Mouse (Mus musculus): Measurements from ENCODE around the gene Dock10. TPM values are rescaled to one million over a fixed set of nuclear protein-coding genes. Genes with fewer than 3 reads are reported as not detected.

Gene Dock10
- polyA plus RNA-seq, 2 experiments: 3.5 to 3.6 TPM

GRCm38 (mm10) chr1:80643866-80644451 lies 114.4 kb downstream of the Dock10 start:
- Histone ChIP-seq H3K9me3 (ENCODE audit: control insufficient read depth, low read length) (no peaks in the 10 kb centered on the region), H3K4me2 (ENCODE audit: low read depth) (no peak overlapping the region), H3K4me3 (ENCODE audit: insufficient read depth in 1 of 2, low read depth in 2 of 2, low read length in 2 of 2) (no peak overlapping the region), H3K9ac (replicated peaks) (no peak overlapping the region), H3K27me3 (ENCODE audit: control insufficient read depth, insufficient read depth, low read length) (no peaks in the 10 kb centered on the region), H3K27ac (no peak overlapping the region), H3K36me3 (replicated peaks; ENCODE audit: control insufficient read depth, insufficient read depth, low read depth) (no peaks in the 10 kb centered on the region), H3K4me1 (replicated peaks; ENCODE audit: control insufficient read depth in 2 of 2, insufficient read depth in 2 of 2, low read length in 1 of 2) (peaks cover 0 to 2% of the 10 kb centered on the region in 2 experiments; a peak in 1 of 4 replicates)
- no peak for DNase-seq (ENCODE audit: low read depth in 3 of 3, low spot score in 3 of 3)
- ATAC-seq (ENCODE audit: insufficient read depth): no peak
- WGBS (ENCODE audit: insufficient replicate concordance): 36% methylated on average over 4 of the region's 4 CpGs
- TF ChIP-seq CTCF (IDR thresholded peaks at IDR 0.05; ENCODE audit: low read depth): no peak
- TF ChIP-seq EP300 (IDR thresholded peaks at IDR 0.05; ENCODE audit: low read depth): no peak

- WGBS (ENCODE audit: insufficient replicate concordance): 61% methylated on average over 3 of the region's 3 CpGs
- Histone ChIP-seq H3K9ac (replicated peaks) (no peak overlapping the region), H3K4me1 (replicated peaks; ENCODE audit: control insufficient read depth in 2 of 2, insufficient read depth in 2 of 2, low read length in 1 of 2) (peaks cover 0 to 2% of the 10 kb centered on the region in 2 experiments; a peak in 1 of 4 replicates)
These were observed 116.5 kb downstream of the Dock10 start for GRCm38 (mm10) chr1:80641832-80642231.

GRCm38 (mm10) chr1:80641288-80641687 lies 117.0 kb downstream of the Dock10 start:
- no peak for DNase-seq (ENCODE audit: low read depth in 3 of 3, low spot score in 3 of 3)
- no peaks in the 10 kb centered on the region for H3K27me3 ChIP-seq (ENCODE audit: control insufficient read depth, insufficient read depth, low read length)
- WGBS (ENCODE audit: insufficient replicate concordance): 48% methylated on average over 1 of the region's 1 CpGs
- H3K4me3 ChIP-seq (ENCODE audit: insufficient read depth in 1 of 2, low read depth in 2 of 2, low read length in 2 of 2): no peak overlapping the region
- H3K27ac ChIP-seq: no peak overlapping the region
- TF ChIP-seq CTCF (IDR thresholded peaks at IDR 0.05; ENCODE audit: low read depth): no peak
- TF ChIP-seq EP300 (IDR thresholded peaks at IDR 0.05; ENCODE audit: low read depth): no peak
- H3K36me3 ChIP-seq (replicated peaks; ENCODE audit: control insufficient read depth, insufficient read depth, low read depth): no peaks in the 10 kb centered on the region
- ATAC-seq (ENCODE audit: insufficient read depth): no peak
- H3K4me1 ChIP-seq (replicated peaks; ENCODE audit: control insufficient read depth in 2 of 2, insufficient read depth in 2 of 2, low read length in 1 of 2): peaks cover 0 to 2% of the 10 kb centered on the region in 2 experiments; a peak in 1 of 4 replicates
- H3K9ac ChIP-seq (replicated peaks): no peak overlapping the region
- no peak overlapping the region for H3K4me2 ChIP-seq (ENCODE audit: low read depth)
- no peaks in the 10 kb centered on the region for H3K9me3 ChIP-seq (ENCODE audit: control insufficient read depth, low read length)

More at GRCm38 (mm10) chr1:80641832-80642231, 116.5 kb downstream of the Dock10 start:
- Histone ChIP-seq H3K9me3 (ENCODE audit: control insufficient read depth, low read length) (no peaks in the 10 kb centered on the region), H3K36me3 (replicated peaks; ENCODE audit: control insufficient read depth, insufficient read depth, low read depth) (no peaks in the 10 kb centered on the region), H3K27me3 (ENCODE audit: control insufficient read depth, insufficient read depth, low read length) (no peaks in the 10 kb centered on the region), H3K4me3 (ENCODE audit: insufficient read depth in 1 of 2, low read depth in 2 of 2, low read length in 2 of 2) (no peak overlapping the region), H3K27ac (no peak overlapping the region), H3K4me2 (ENCODE audit: low read depth) (no peak overlapping the region)
- TF ChIP-seq EP300 (IDR thresholded peaks at IDR 0.05; ENCODE audit: low read depth) (no peak), CTCF (IDR thresholded peaks at IDR 0.05; ENCODE audit: low read depth) (no peak)
- DNase-seq (ENCODE audit: low read depth in 3 of 3, low spot score in 3 of 3): no peak
- ATAC-seq (ENCODE audit: insufficient read depth): no peak

- H3K36me3 ChIP-seq (replicated peaks; ENCODE audit: control insufficient read depth, insufficient read depth, low read depth): no peaks in the 10 kb centered on the region
- H3K4me1 ChIP-seq (replicated peaks; ENCODE audit: control insufficient read depth in 2 of 2, insufficient read depth in 2 of 2, low read length in 1 of 2): peaks cover 0 to 2% of the 10 kb centered on the region in 2 experiments; a peak in 1 of 4 replicates
- ATAC-seq (ENCODE audit: insufficient read depth) (no peak), DNase-seq (ENCODE audit: low read depth in 3 of 3, low spot score in 3 of 3) (no peak)
- no peak overlapping the region for H3K9ac ChIP-seq (replicated peaks)
- no peak overlapping the region for H3K27ac ChIP-seq
- H3K9me3 ChIP-seq (ENCODE audit: control insufficient read depth, low read length): no peaks in the 10 kb centered on the region
- WGBS (ENCODE audit: insufficient replicate concordance): 64% methylated on average over 1 of the region's 1 CpGs
- no peak overlapping the region for H3K4me3 ChIP-seq (ENCODE audit: insufficient read depth in 1 of 2, low read depth in 2 of 2, low read length in 2 of 2)
- H3K4me2 ChIP-seq (ENCODE audit: low read depth): no peak overlapping the region
- H3K27me3 ChIP-seq (ENCODE audit: control insufficient read depth, insufficient read depth, low read length): no peaks in the 10 kb centered on the region
- TF ChIP-seq CTCF (IDR thresholded peaks at IDR 0.05; ENCODE audit: low read depth) (no peak), EP300 (IDR thresholded peaks at IDR 0.05; ENCODE audit: low read depth) (no peak)
These were observed 118.8 kb downstream of the Dock10 start for GRCm38 (mm10) chr1:80639553-80639952.

- TF ChIP-seq EP300 (IDR thresholded peaks at IDR 0.05; ENCODE audit: low read depth): no peak
- H3K36me3 ChIP-seq (replicated peaks; ENCODE audit: control insufficient read depth, insufficient read depth, low read depth): no peaks in the 10 kb centered on the region
- H3K4me1 ChIP-seq (replicated peaks; ENCODE audit: control insufficient read depth in 2 of 2, insufficient read depth in 2 of 2, low read length in 1 of 2): no peaks in the 10 kb centered on the region
- no peaks in the 10 kb centered on the region for H3K9me3 ChIP-seq (ENCODE audit: control insufficient read depth, low read length)
- 19% methylated on average over 4 of the region's 4 CpGs for WGBS (ENCODE audit: insufficient replicate concordance)
- DNase-seq (ENCODE audit: low read depth in 3 of 3, low spot score in 3 of 3) (no peak), ATAC-seq (ENCODE audit: insufficient read depth) (no peak)
- H3K27ac ChIP-seq: no peak overlapping the region
- H3K4me2 ChIP-seq (ENCODE audit: low read depth): no peak overlapping the region
- H3K27me3 ChIP-seq (ENCODE audit: control insufficient read depth, insufficient read depth, low read length): no peaks in the 10 kb centered on the region
- no peak overlapping the region for H3K9ac ChIP-seq (replicated peaks)
- H3K4me3 ChIP-seq (ENCODE audit: insufficient read depth in 1 of 2, low read depth in 2 of 2, low read length in 2 of 2): no peak overlapping the region
These were observed 121.1 kb downstream of the Dock10 start for GRCm38 (mm10) chr1:80637214-80637705.
